Mouse (Mus musculus) spleen, adult 2 months (tissue): Measurements from ENCODE around the gene 4921504E06Rik. TPM values are rescaled to one million over a fixed set of nuclear protein-coding genes. Genes with fewer than 3 reads are reported as not detected.

Experiments used
- DNase-seq, 2 experiments: peaks; one replicate each; pipeline versions ENCODE4 v3.0.0 to v3.0.0-alpha.2; 2012 to 2021; ENCODE audit warnings: low spot score in 2 of 2, low read depth in 1 of 2
- H3K27ac ChIP-seq: fragments of 200-500 bp; 2 replicates; pipeline ENCODE4 v1.5.1; 2012; ENCODE audit warnings: low read length, inconsistent platforms; ENCODE audit not compliant: insufficient read depth
- H3K27me3 ChIP-seq: fragments of 200-500 bp; 2 replicates; pipeline ENCODE4 v1.6.1; 2012; ENCODE audit warnings: mild to moderate bottlenecking, moderate library complexity, low read length, inconsistent platforms; ENCODE audit not compliant: control insufficient read depth, insufficient read depth
- H3K36me3 ChIP-seq: fragments of 200-500 bp; 2 replicates; pipeline ENCODE4 v1.6.1; 2012; ENCODE audit warnings: mild to moderate bottlenecking, low read length, inconsistent platforms; ENCODE audit not compliant: control insufficient read depth, insufficient read depth
- H3K4me1 ChIP-seq: fragments of 200-500 bp; 2 replicates; pipeline ENCODE4 v1.6.1; 2011; ENCODE audit warnings: inconsistent platforms; ENCODE audit not compliant: control insufficient read depth, insufficient read depth, insufficient read length
- H3K4me3 ChIP-seq: fragments of 200-500 bp; 2 replicates; pipeline ENCODE4 v1.5.1; 2011; ENCODE audit warnings: mild to moderate bottlenecking, inconsistent platforms; ENCODE audit not compliant: insufficient read depth, insufficient read length; ENCODE audit errors: extremely low read depth
- CTCF ChIP-seq: fragments of 200-500 bp; IDR thresholded peaks from 2 replicates; pipeline ENCODE4 v1.5.1; 2011; ENCODE audit warnings: mild to moderate bottlenecking, inconsistent platforms; ENCODE audit not compliant: insufficient read depth, insufficient read length, insufficient replicate concordance; ENCODE audit errors: extremely low read depth
- POLR2A ChIP-seq: fragments of 200-500 bp; IDR thresholded peaks from 2 replicates; pipeline ENCODE4 v1.6.1; 2011; ENCODE audit warnings: low read depth, low read length, inconsistent platforms
- WGBS: fragments of 180-500 bp; shearing (Covaris S2); methylation state at CpG from one replicate; pipeline ENCODE4 v1.1.7; 2018; 5-methylcytosine and 5-hydroxymethylcytosine counted together
- polyA plus RNA-seq: library from polyadenylated mRNA; depleted of rRNA; stranded (reverse); fragments of >200 nt; gene quantifications from 2 replicates; pipeline ENCODE4 v1.2.3, GENCODE M21; 2012

The 4921504E06Rik gene
- polyA plus RNA-seq, 1 experiment: not detected

DNA sequence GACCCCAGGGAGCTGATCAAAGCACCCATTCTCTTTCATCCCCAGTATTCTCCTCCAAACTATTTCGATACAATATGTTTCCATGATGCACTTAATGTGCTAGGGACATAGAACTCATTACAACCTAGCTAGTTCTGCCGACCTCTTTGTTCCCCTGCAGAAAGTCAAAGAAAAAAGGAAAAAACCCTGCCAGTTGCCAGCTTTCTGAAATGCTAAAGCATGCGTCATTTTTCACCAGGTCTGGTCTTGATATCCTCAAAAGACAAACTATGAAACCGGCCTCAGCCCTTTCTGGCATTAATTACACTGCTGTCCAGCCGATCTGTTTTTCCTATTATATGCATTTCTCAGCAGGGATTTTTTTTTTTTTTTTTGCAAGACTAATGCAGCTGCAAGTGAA is 98.5 kb downstream of the 4921504E06Rik start:
- Histone ChIP-seq H3K27me3 (peaks cover 7% of the 10 kb centered on the region; the same call in 1 of the 2 replicates), H3K36me3 (no peaks in the 10 kb centered on the region), H3K27ac (no peak overlapping the region), H3K4me1 (no peaks in the 10 kb centered on the region), H3K4me3 (no peak overlapping the region)
- no peak for TF ChIP-seq CTCF
- TF ChIP-seq POLR2A: no peak
- WGBS: 8% methylated on average over 5 of the region's 5 CpGs
- no peak for DNase-seq

GRCm38 (mm10) chr2:19452531-19453055 is 101.1 kb downstream of the 4921504E06Rik start:
- Histone ChIP-seq H3K4me3 (no peak overlapping the region), H3K27ac (no peak overlapping the region), H3K36me3 (no peaks in the 10 kb centered on the region), H3K4me1 (no peaks in the 10 kb centered on the region), H3K27me3 (peaks cover 11% of the 10 kb centered on the region)
- WGBS: 3% methylated on average over 19 of the region's 19 CpGs
- TF ChIP-seq CTCF (no peak), POLR2A (no peak)
- DNase-seq: no peak

- DNase-seq: no peak
- H3K36me3 ChIP-seq: no peaks in the 10 kb centered on the region
- no peak overlapping the region for H3K27ac ChIP-seq
- H3K27me3 ChIP-seq: peaks cover 19% of the 10 kb centered on the region
- 34% methylated on average over 4 of the region's 4 CpGs for WGBS
- H3K4me1 ChIP-seq: no peaks in the 10 kb centered on the region
- no peak overlapping the region for H3K4me3 ChIP-seq
- TF ChIP-seq POLR2A (no peak), CTCF (no peak)
Observed at GRCm38 (mm10) chr2:19449308-19449707, 104.4 kb downstream of the 4921504E06Rik start.

DNA sequence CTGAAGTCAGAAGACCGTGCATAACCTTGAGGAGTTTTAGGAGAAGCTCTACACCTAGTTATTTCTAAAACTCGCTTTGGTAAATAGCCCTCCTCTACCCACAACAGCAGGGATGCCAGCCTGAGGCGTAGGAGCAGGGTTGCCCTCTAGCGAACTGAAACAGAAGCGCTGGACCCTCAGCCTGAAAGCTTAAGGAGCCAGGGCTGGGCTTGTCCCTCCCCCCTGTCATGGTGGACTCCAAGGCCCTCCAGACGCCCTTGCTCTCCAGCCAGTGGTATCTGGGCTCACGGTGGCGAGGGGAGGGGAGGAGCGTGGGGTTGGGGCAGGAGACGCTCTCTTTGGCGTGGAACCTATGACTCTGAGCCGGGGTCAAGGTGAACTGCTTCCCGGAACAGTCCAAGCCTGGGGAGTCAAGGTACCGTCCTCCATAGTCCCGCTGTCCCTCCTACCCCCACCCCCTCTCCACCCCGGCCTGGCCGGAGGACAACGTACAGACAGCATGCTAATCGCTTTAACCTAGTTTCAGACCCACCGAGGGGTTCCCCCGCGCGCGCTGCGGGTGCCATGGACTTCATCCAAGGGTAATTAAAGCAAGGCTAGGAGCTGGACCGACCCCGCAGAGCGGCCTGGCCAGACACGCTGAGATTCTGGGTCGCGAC is 105.5 kb downstream of the 4921504E06Rik start:
- H3K4me3 ChIP-seq: no peak overlapping the region
- no peak for DNase-seq
- peaks cover 20% of the 10 kb centered on the region for H3K27me3 ChIP-seq
- TF ChIP-seq CTCF (no peak), POLR2A (no peak)
- 6% methylated on average over 31 of the region's 31 CpGs for WGBS
- no peak overlapping the region for H3K27ac ChIP-seq
- no peaks in the 10 kb centered on the region for H3K4me1 ChIP-seq
- no peaks in the 10 kb centered on the region for H3K36me3 ChIP-seq

- TF ChIP-seq CTCF: no peak
- no peak for TF ChIP-seq POLR2A
- 12% methylated on average over 7 of the region's 7 CpGs for WGBS
- Histone ChIP-seq H3K27me3 (peaks cover 16% of the 10 kb centered on the region), H3K27ac (no peak overlapping the region), H3K36me3 (no peaks in the 10 kb centered on the region), H3K4me1 (no peaks in the 10 kb centered on the region), H3K4me3 (no peak overlapping the region)
- DNase-seq: no peak
Observed at GRCm38 (mm10) chr2:19446746-19447145, 107.0 kb downstream of the 4921504E06Rik start.

- Histone ChIP-seq H3K4me3 (no peak overlapping the region), H3K36me3 (no peaks in the 10 kb centered on the region), H3K27me3 (peaks cover 16% of the 10 kb centered on the region), H3K4me1 (no peaks in the 10 kb centered on the region), H3K27ac (no peak overlapping the region)
- no peak for DNase-seq
- TF ChIP-seq CTCF (no peak), POLR2A (no peak)
- WGBS: 4% methylated on average over 67 of the region's 67 CpGs
Observed at GRCm38 (mm10) chr2:19445871-19446501, 107.7 kb downstream of the 4921504E06Rik start.
